Mouse (Mus musculus) small intestine, adult 2 months (tissue): ENCODE results near the gene Ndufb3. TPM values are rescaled to one million over a fixed set of nuclear protein-coding genes. Genes with fewer than 3 reads are reported as not detected.
A peak's percentile ranks its signal among the peaks of the same experiment; 100 is the strongest.

Experiments used
- H3K27ac ChIP-seq: fragments of 200-500 bp; 2 replicates; pipeline ENCODE4 v1.5.1; 2012; ENCODE audit warnings: low read depth, low read length, control low read depth, inconsistent platforms; ENCODE audit not compliant: insufficient read depth
- H3K27me3 ChIP-seq: fragments of 200-500 bp; 2 replicates; pipeline ENCODE4 v1.6.1; 2012; ENCODE audit warnings: mild to moderate bottlenecking, moderate library complexity, low read length, inconsistent platforms; ENCODE audit not compliant: control insufficient read depth, insufficient read depth
- H3K36me3 ChIP-seq: fragments of 200-500 bp; 2 replicates; pipeline ENCODE4 v1.6.1; 2012; ENCODE audit warnings: mild to moderate bottlenecking, low read length, control low read depth, inconsistent platforms; ENCODE audit not compliant: control insufficient read depth, insufficient read depth
- H3K4me1 ChIP-seq: fragments of 200-500 bp; 2 replicates; pipeline ENCODE4 v1.6.1; 2012; ENCODE audit warnings: low read length, inconsistent platforms, mixed read lengths; ENCODE audit not compliant: control insufficient read depth, insufficient read depth, insufficient read length
- H3K4me3 ChIP-seq: fragments of 200-500 bp; 2 replicates; pipeline ENCODE4 v1.5.1; 2012; ENCODE audit warnings: low read depth, mild to moderate bottlenecking, control low read depth, inconsistent platforms, low read length, moderate library complexity
- CTCF ChIP-seq: fragments of 200-500 bp; IDR thresholded peaks from 2 replicates; pipeline ENCODE4 v1.5.1; 2012; ENCODE audit warnings: low read depth, mild to moderate bottlenecking, control low read depth, inconsistent platforms, low read length, moderate library complexity, mixed read lengths; ENCODE audit not compliant: insufficient replicate concordance, insufficient read length; ENCODE audit errors: extremely low read depth
- POLR2A ChIP-seq: fragments of 200-500 bp; IDR thresholded peaks from 2 replicates; pipeline ENCODE4 v1.6.1; 2012; ENCODE audit warnings: low read depth, mild to moderate bottlenecking, control low read depth, inconsistent platforms, low read length, moderate library complexity
- WGBS: fragments of 180-500 bp; shearing (Covaris S2); methylation state at CpG from one replicate; pipeline ENCODE4 v1.1.7; 2018; 5-methylcytosine and 5-hydroxymethylcytosine counted together
- polyA plus RNA-seq: library from polyadenylated mRNA; depleted of rRNA; stranded (reverse); fragments of >200 nt; gene quantifications from 2 replicates; pipeline ENCODE4 v1.2.3, GENCODE M21; 2012

The Ndufb3 gene
- polyA plus RNA-seq, 1 experiment, result 21.3 TPM

DNA sequence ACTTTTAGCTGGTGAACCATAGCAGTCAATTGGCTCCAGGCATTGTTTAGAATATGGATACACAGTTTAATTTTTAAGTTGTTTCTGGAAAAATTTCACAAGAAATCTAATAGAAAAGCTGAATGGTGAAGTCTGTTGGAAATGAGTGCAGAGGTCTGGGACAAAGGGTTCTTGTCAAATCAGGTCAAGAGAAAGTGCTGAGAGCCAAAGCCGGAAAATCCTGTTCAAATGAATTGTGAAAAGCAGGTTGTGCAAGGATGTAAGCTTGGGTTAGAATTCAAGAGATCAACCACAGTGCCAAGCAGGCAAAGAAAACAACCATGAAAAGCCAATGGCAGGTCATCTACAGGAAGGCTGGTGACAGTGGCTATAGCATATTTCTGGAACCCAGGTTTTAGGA, 24.0 kb downstream of the Ndufb3 start:
- TF ChIP-seq POLR2A (no peak), CTCF (no peak)
- Histone ChIP-seq H3K27ac (no peak overlapping the region), H3K36me3 (no peaks in the 10 kb centered on the region), H3K4me1 (peaks cover 5% of the 10 kb centered on the region; the same call in 1 of the 2 replicates), H3K27me3 (no peaks in the 10 kb centered on the region), H3K4me3 (no peak overlapping the region)
- WGBS, result 60% methylated on average over 1 of the region's 1 CpGs

DNA sequence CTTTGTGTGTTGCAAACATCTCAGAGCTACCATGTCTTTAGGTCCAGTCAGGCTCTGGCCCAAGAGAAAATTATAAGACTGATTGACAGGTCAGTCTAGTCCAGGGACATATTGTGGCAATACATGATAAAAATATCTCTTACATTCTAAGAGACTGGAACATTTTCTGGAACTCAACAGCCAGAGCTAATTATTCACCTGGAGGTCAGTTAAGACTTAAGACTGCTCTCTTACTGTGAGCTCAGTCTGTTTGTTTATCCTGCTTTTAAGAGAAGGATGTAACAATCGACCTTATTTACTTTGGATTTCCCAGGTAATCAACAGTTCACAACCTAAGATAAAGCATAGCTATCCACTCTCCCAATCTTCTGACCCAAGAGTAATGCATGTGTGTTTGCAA, 24.4 kb downstream of the Ndufb3 start:
- Histone ChIP-seq H3K27ac (no peak overlapping the region), H3K36me3 (no peaks in the 10 kb centered on the region), H3K27me3 (no peaks in the 10 kb centered on the region), H3K4me3 (no peak overlapping the region), H3K4me1 (peaks cover 8% of the 10 kb centered on the region; the same call in 1 of the 2 replicates)
- 11% methylated on average over 1 of the region's 1 CpGs for WGBS
- no peak for TF ChIP-seq CTCF
- TF ChIP-seq POLR2A, result no peak

DNA sequence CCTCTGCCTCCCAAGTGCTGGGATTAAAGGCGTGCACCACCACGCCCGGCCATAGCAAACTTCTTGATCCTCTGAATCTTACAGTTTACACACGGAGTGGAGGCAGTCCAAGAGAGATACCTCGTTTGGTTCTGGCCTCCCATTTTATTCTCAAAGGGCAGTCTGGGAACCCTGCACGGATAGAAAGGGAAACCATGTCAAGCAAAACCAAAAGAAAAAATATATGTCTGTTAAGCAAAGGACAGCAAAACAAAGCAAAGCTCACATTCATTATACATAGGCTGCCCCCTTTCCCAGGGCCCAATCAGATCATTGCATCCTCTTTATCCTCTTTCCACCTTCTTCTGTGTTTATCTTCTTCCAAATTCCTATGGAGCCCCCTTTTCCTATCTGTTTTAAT, 27.6 kb downstream of the Ndufb3 start:
- H3K36me3 ChIP-seq, result no peaks in the 10 kb centered on the region
- WGBS, result 64% methylated on average over 6 of the region's 6 CpGs

DNA sequence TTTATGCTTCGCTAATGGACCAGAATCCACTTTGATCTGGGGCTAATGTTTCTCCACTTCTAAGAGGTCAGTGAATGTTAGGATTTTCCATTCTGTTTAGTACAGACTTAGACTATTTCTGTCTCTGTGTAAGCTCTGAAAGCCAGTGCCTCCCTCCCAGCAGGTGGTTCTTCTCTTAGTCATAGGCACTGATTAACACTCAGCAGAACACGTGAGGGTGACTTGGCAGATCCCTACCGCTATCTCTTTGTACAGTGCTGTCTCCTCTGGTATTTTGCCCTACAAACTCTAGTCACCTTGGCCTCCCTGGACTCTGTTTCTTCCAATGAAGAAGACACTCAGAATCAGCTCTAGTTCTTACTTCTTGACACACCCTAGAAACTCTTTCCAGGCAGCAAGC, 28.2 kb downstream of the Ndufb3 start:
- Histone ChIP-seq H3K36me3 (no peaks in the 10 kb centered on the region), H3K27ac (peak overlapping the region; percentile 88; the same call in 1 of the 2 replicates), H3K27me3 (no peaks in the 10 kb centered on the region), H3K4me1 (peaks cover 11% of the 10 kb centered on the region; the same call in 1 of the 2 replicates), H3K4me3 (no peak overlapping the region)
- TF ChIP-seq POLR2A (no peak), CTCF (no peak)
- WGBS, result 48% methylated on average over 3 of the region's 3 CpGs

More for the DNA sequence above, 27.6 kb downstream of the Ndufb3 start:
- Histone ChIP-seq H3K4me3 (no peak overlapping the region), H3K27ac (no peak overlapping the region), H3K4me1 (peaks cover 11% of the 10 kb centered on the region; the same call in 1 of the 2 replicates), H3K27me3 (no peaks in the 10 kb centered on the region)
- no peak for TF ChIP-seq POLR2A
- TF ChIP-seq CTCF, result no peak

DNA sequence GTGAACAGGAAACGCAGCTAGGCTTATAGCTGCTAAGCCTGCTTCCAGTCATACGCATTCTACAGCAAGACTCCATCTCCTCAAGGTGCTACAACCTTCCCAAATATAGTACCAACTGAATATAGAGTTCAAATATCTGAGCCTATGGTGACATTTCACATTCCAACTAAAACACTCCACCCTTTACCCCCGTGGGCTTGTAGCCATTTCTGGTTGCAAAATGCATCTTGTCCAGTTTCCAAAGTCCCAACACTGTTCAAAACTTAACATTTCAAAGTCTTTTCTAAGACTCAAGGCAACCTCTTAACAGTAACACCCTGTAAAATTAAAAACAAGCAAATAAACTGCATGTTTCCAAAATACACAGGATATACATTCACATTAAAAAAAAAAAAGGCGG, 29.0 kb downstream of the Ndufb3 start:
- H3K4me3 ChIP-seq, result peak overlapping the region; percentile 15; the same call in 1 of the 2 replicates
- peaks cover 11% of the 10 kb centered on the region; the same call in 1 of the 2 replicates for H3K4me1 ChIP-seq
- no peaks in the 10 kb centered on the region for H3K27me3 ChIP-seq
- WGBS, result 78% methylated on average over 4 of the region's 4 CpGs
- H3K27ac ChIP-seq, result peak overlapping the region; percentile 88
- no peak for TF ChIP-seq POLR2A
- TF ChIP-seq CTCF, result no peak
- H3K36me3 ChIP-seq, result no peaks in the 10 kb centered on the region

DNA sequence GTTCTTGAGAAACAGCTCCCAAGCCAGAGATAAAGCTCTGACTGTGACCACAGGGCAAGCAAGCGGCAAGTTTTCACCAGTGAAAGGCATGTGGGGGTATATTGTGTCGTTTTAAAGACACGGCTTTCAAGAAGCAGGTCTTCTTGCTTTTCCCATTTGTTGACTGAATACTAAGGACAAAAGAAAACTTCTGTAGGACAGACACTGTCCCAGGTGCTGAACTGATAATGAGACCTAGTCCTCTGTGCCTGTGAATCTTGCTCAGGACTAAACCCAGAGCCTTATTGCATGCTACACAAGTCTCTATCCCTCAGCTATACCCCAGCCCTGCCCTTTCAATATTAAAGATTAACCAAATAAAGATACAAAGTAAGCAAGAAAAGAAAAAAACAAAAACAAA, 30.0 kb downstream of the Ndufb3 start:
- Histone ChIP-seq H3K4me3 (no peak overlapping the region), H3K4me1 (peaks cover 8% of the 10 kb centered on the region; the same call in 1 of the 2 replicates), H3K27me3 (no peaks in the 10 kb centered on the region), H3K27ac (peak overlapping the region; percentile 84), H3K36me3 (no peaks in the 10 kb centered on the region)
- WGBS, result 62% methylated on average over 3 of the region's 3 CpGs
- TF ChIP-seq POLR2A (no peak), CTCF (no peak)

DNA sequence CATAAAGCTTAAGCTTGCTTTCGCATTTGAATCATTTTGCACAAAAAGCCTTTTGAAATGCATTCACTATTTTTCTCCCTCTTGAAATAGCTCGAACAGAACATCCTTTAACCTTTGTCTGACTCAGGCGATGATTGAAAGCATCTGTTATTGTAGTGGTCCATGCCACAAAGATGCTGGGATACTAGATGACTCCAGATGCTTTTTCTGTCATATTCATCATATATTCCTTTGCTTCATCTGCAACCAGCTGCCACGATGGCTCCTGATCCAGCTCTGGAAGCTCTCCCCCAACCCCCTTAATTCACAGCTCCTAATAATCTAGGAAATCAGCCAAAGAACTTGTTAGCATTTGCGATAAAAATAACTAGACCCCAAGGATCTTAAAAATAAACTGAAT, 30.9 kb downstream of the Ndufb3 start:
- peaks cover 9% of the 10 kb centered on the region; the same call in 1 of the 2 replicates for H3K4me1 ChIP-seq
- H3K36me3 ChIP-seq, result no peaks in the 10 kb centered on the region
- WGBS, result 76% methylated on average over 5 of the region's 5 CpGs
- H3K27ac ChIP-seq, result no peak overlapping the region
- H3K27me3 ChIP-seq, result no peaks in the 10 kb centered on the region
- no peak for TF ChIP-seq CTCF
- TF ChIP-seq POLR2A, result no peak
- no peak overlapping the region for H3K4me3 ChIP-seq
